Mouse (Mus musculus) ES-E14 (cell line): ENCODE data around the gene Phb.

Experiments
- CHD2 ChIP-seq: IDR thresholded peaks from 2 replicates; pipeline ENCODE4 v1.6.1; 2014; ENCODE audit warnings: mild to moderate bottlenecking, low read depth, low read length, inconsistent platforms
- MAFK ChIP-seq: IDR thresholded peaks from 2 replicates; pipeline ENCODE4 v1.6.1; 2014; ENCODE audit warnings: mild to moderate bottlenecking, low read depth, low read length, inconsistent platforms; ENCODE audit not compliant: insufficient read depth
- ZC3H11A ChIP-seq: IDR thresholded peaks from 2 replicates; pipeline ENCODE4 v1.6.1; 2012; ENCODE audit warnings: low read depth, mild to moderate bottlenecking, inconsistent platforms, low read length, borderline replicate concordance
- ZNF384 ChIP-seq: IDR thresholded peaks from 2 replicates; pipeline ENCODE4 v1.6.1; 2012; ENCODE audit warnings: low read depth, low read length, inconsistent platforms

GRCm38 (mm10) chr11:95682946-95683345 lies 16.2 kb downstream of the Phb start:
- TF ChIP-seq ZNF384 (no peak), ZC3H11A (no peak), MAFK (no peak), CHD2 (no peak)
